Mouse (Mus musculus) heart, postnatal 0 days (tissue): ENCODE data around the gene Cela3a.

Experiments used
- CTCF ChIP-seq: IDR thresholded peaks from 2 replicates; pipeline ENCODE4 v1.5.1; 2016; ENCODE audit warnings: antibody characterized with exemption, control low read depth, low read depth
- EP300 ChIP-seq: IDR thresholded peaks from 2 replicates; pipeline ENCODE4 v1.6.1; 2016; ENCODE audit warnings: antibody characterized with exemption, low read depth

GRCm38 (mm10) chr4:137392874-137393273, 16.7 kb downstream of the Cela3a start:
- no peak for TF ChIP-seq CTCF
- TF ChIP-seq EP300: no peak
